Mouse (Mus musculus) stomach, embryonic 16.5 days (tissue): ENCODE results near the gene Tprkb. TPM values are rescaled to one million over a fixed set of nuclear protein-coding genes. Genes with fewer than 3 reads are reported as not detected.
"Not testable (repeated sequence)": the region's sequence is repeated elsewhere in the genome, so short reads cannot be mapped to it uniquely, and the experiment has no call there.

Experiments
- ATAC-seq: fragments of 200-750 bp; cut with Nextera tagmentation; 2 replicates; pipeline ENCODE4 v1.8.0; 2017; ENCODE audit warnings: moderate number of reproducible peaks, moderate TSS enrichment; ENCODE audit not compliant: insufficient read depth, low FRiP score
- H3K27ac ChIP-seq: fragments of 300-500 bp; sonication (generic); 2 replicates; pipeline ENCODE4 v1.5.1; 2014; ENCODE audit warnings: low read length
- H3K27me3 ChIP-seq: fragments of 300-500 bp; sonication (generic); 2 replicates; pipeline ENCODE4 v1.6.1; 2014; ENCODE audit warnings: low read length, control low read depth, mixed read lengths; ENCODE audit not compliant: control insufficient read depth, insufficient read depth
- H3K36me3 ChIP-seq: fragments of 300-500 bp; sonication (generic); 2 replicates; pipeline ENCODE4 v1.6.1; 2014; ENCODE audit warnings: low read length; ENCODE audit not compliant: control insufficient read depth, insufficient read depth
- H3K4me1 ChIP-seq: fragments of 300-500 bp; sonication (generic); 2 replicates; pipeline ENCODE4 v1.6.1; 2014; ENCODE audit warnings: low read length, control low read depth, mixed read lengths; ENCODE audit not compliant: control insufficient read depth, insufficient read depth
- H3K4me2 ChIP-seq: fragments of 300-500 bp; sonication (generic); 2 replicates; pipeline ENCODE4 v1.6.1; 2014; ENCODE audit warnings: low read depth, low read length, mixed read lengths
- H3K4me3 ChIP-seq: fragments of 300-500 bp; sonication (generic); replicated peaks from 2 replicates; pipeline ENCODE4 v1.5.1; 2014; ENCODE audit warnings: mild to moderate bottlenecking, low read length
- H3K9ac ChIP-seq: fragments of 300-500 bp; sonication (generic); 2 replicates; pipeline ENCODE4 v1.6.1; 2014; ENCODE audit warnings: low read length
- H3K9me3 ChIP-seq: fragments of 300-500 bp; sonication (generic); replicated peaks from 2 replicates; pipeline ENCODE4 v1.6.1; 2016; ENCODE audit warnings: low read length, control low read depth; ENCODE audit not compliant: control insufficient read depth
- WGBS: fragments of 180-500 bp; shearing (Covaris S2); extraction: QIAGEN DNeasy Blood & Tissue Kit; methylation state at CpG from one replicate; pipeline ENCODE4 v1.1.7; 2014; 5-methylcytosine and 5-hydroxymethylcytosine counted together
- polyA plus RNA-seq: library from polyadenylated mRNA; unstranded; fragments of >200 nt; fragmentation: Nextera tagmentation; extraction: Ambion mirVana; gene quantifications from 2 replicates; pipeline ENCODE4 v1.2.1, GENCODE M21; 2015

The Tprkb gene
- polyA plus RNA-seq, 1 experiment from 2014 or later: 30.8 TPM

DNA sequence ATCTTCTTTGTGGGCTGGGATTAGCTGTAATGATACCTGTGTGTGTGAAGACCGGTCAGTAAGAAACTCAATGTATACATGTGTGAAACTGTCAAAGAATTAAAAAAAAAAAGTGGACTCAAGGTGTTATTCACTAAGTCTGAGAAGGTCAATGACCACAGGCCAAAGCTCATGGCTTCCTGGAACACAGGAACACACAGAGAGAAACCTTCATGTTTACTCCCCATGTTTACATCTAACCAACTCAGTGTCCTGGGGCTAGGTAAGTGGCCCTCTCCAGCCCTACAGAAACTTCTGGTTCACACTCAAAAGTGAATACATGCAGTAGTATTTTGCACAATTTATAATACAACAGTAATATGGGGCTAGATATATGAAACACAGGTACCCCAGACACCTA lies 2.0 kb upstream of the Tprkb start:
- Histone ChIP-seq H3K4me1 (0 out of 2 replicates have a peak, but pooled peaks cover 3% of the 10 kb centered on the region), H3K4me2 (no peak overlapping the region), H3K9ac (no peak overlapping the region), H3K4me3 (no peak overlapping the region), H3K9me3 (no peaks in the 10 kb centered on the region), H3K27ac (no peak overlapping the region), H3K27me3 (no peaks in the 10 kb centered on the region), H3K36me3 (no peaks in the 10 kb centered on the region)
- 97% methylated on average over 1 of the region's 1 CpGs for WGBS
- ATAC-seq: no peak

DNA sequence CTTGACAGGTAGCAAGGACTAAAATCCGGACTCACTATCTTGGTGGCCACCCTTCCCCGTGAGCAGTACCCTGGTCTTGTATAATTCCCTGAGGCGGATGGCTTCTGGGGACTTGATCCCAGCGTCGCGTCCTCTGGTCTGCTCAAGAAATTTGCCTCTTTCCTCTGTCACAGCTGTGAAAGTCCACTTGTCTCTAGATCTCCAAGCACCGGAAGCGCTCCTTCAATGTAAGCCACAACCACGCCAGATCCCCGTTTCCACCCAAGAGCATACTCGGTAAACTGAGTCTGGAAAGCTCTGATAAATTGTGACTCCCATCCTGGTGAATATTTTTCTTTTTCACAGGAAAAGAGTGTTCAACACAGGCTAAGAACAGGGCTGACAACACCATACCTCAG lies 3.5 kb downstream of the Tprkb start:
- Histone ChIP-seq H3K4me3 (peak overlapping the region; percentile 72), H3K9me3 (no peaks in the 10 kb centered on the region), H3K9ac (peak overlapping the region; percentile 83), H3K36me3 (no peaks in the 10 kb centered on the region), H3K4me1 (peaks cover 12% of the 10 kb centered on the region), H3K4me2 (peak overlapping the region; percentile 87), H3K27me3 (no peaks in the 10 kb centered on the region), H3K27ac (peak overlapping the region; percentile 92)
- ATAC-seq: no peak
- WGBS: 3% methylated on average over 11 of the region's 11 CpGs

DNA sequence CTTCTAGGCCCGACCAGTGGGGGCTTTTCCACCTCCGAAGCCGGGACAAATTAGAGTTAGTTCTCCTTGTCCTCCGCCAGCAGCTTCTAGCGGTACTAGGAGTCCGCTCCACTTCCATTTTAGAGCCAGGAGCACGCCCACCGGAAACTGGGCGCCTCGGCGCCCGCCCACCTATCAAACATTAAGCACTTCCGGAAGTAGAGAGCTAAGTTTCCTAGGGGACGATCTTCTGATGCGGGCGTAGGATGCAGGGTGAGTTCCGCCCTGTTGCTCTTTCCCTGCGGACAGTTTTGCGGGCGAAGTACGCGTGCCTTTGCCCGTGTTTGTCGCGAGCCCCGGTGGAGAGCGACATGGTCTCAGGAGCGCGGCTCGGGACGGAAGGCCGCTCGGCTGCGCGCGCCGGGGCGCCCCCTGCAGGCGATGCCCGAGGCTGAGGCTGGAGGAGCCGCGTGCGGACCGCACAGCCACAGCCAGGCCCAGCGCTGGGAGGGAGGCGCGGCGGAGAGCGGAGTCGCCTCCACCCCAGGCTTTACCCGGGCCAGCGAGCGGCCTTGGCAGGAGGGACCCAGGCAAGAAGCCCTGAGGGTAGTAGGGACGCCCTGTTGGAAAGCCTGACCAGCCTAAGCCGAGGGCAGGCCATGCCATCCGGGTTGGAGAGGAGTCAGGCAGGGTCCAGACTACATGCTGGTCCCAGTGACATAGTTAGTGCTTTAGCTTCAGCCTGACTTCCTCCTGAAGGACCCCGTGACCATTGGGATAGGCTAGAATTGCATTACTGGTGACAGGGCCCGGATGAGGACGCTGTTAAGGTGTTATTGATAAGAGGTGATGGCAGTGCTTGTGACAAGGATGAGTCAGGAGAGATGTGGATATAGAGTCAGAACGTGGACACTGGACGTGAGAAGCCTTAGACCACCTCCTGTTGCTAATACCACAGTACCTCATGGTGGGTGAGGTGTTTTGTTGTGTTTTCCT lies 4.2 kb downstream of the Tprkb start, which contains the start of gene Nat8f1:
Nat8f1 (minus strand) TSS at position 149 of the 975 bp plus-strand sequence.
- H3K27ac ChIP-seq: peak within 1 kb of the TSS; percentile 92
- not testable (repeated sequence) for H3K27me3 ChIP-seq, H3K36me3 ChIP-seq, H3K9me3 ChIP-seq
- peak within 1 kb of the TSS; percentile 83 for H3K9ac ChIP-seq
- peak within 1 kb of the TSS; percentile 87 for H3K4me2 ChIP-seq
- peak within 1 kb of the TSS; percentile 72 for H3K4me3 ChIP-seq
- under 1% methylated on average over 61 of the region's 61 CpGs for whole genome bisulfite sequencing
- peak; percentile 96 for ATAC-seq
- H3K4me1 ChIP-seq: peaks cover 12% of the 10 kb centered on the region

DNA sequence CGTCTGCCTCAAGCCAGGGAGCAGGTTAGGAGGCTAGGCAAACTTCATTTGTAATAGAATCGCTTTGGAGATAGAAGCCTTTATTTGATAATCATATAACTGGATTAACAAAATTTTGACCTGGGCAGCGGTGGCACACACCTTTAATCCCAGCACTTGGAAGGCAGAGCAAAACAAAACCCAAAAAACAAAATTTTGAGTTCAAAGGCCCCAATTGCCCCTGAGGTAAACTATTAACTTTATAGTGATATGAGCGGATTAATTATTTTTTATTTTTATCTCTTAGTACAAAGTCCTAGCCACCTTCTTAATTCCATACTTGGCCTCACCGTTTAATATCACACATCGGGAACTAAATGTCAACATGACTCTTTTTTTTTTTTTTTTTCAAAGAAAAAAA lies 4.9 kb downstream of the Tprkb start:
- no peak overlapping the region for H3K27ac ChIP-seq
- H3K27me3 ChIP-seq: no peaks in the 10 kb centered on the region
- peak overlapping the region; percentile 72 for H3K4me3 ChIP-seq
- peak overlapping the region; percentile 83 for H3K9ac ChIP-seq
- H3K9me3 ChIP-seq: no peaks in the 10 kb centered on the region
- H3K4me1 ChIP-seq: peaks cover 12% of the 10 kb centered on the region
- ATAC-seq: no peak
- WGBS: 72% methylated on average over 6 of the region's 6 CpGs
- H3K36me3 ChIP-seq: no peaks in the 10 kb centered on the region
- peak overlapping the region; percentile 58 for H3K4me2 ChIP-seq

DNA sequence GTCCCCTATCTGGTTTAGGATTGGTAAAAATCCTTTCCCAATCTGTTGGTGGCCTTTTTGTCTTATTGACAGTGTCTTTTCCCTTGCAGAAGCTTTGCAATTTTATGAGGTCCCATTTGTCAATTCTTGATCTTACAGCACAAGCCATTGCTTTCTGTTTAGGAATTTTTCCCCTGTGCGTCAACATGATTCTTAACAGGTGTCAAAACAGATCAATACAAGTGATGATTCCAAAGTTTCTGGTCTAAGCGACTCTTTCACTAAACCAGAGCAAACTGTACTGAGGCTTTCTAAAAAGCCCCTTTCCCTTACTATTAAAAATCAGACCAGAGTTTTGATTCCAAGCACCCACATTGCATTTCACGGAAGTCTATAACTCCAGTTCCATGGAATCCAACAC lies 6.7 kb downstream of the Tprkb start:
- H3K4me3 ChIP-seq, H3K27ac ChIP-seq, H3K27me3 ChIP-seq, H3K4me2 ChIP-seq, H3K9me3 ChIP-seq, ATAC-seq, H3K36me3 ChIP-seq, H3K9ac ChIP-seq: not testable (repeated sequence)
- H3K4me1 ChIP-seq: peaks cover 12% of the 10 kb centered on the region
- 91% methylated on average over 3 of the region's 3 CpGs for WGBS

GRCm38 (mm10) chr6:85919401-85919800 lies 7.7 kb downstream of the Tprkb start:
- no peaks in the 10 kb centered on the region for H3K9me3 ChIP-seq
- H3K4me1 ChIP-seq: peaks cover 11% of the 10 kb centered on the region
- no peak overlapping the region for H3K4me2 ChIP-seq
- no peaks in the 10 kb centered on the region for H3K27me3 ChIP-seq
- no peak for ATAC-seq
- no peak overlapping the region for H3K4me3 ChIP-seq
- WGBS: 91% methylated on average over 4 of the region's 4 CpGs
- no peaks in the 10 kb centered on the region for H3K36me3 ChIP-seq
- H3K9ac ChIP-seq: no peak overlapping the region
- H3K27ac ChIP-seq: no peak overlapping the region

DNA sequence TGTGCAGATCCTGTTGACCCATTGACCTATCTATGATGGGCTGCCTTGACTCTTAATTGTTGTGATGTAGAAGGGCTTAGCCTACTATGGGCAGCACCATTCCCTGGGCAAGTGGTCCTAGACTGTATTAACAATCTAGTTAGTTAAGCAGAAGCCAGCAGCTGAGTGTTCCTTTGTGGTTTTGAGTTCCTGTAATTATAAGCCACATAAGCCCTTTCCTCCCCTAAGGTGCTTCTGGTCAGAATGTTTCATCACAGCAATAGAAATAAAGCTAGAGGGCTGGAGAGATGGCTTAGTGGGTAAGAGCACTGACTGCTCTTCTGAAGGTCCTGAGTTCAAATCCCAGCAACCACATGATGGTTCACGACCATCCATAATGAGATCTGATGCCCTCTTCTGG lies 12.0 kb downstream of the Tprkb start:
- H3K9me3 ChIP-seq: no peaks in the 10 kb centered on the region
- H3K9ac ChIP-seq: no peak overlapping the region
- ATAC-seq: no peak
- 83% methylated on average over 1 of the region's 1 CpGs for WGBS
- peaks cover 3% of the 10 kb centered on the region; the same call in 1 of the 2 replicates for H3K36me3 ChIP-seq
- no peaks in the 10 kb centered on the region for H3K4me1 ChIP-seq
- H3K27ac ChIP-seq: no peak overlapping the region
- no peak overlapping the region for H3K4me2 ChIP-seq
- H3K4me3 ChIP-seq: no peak overlapping the region
- no peaks in the 10 kb centered on the region for H3K27me3 ChIP-seq

GRCm38 (mm10) chr6:85926709-85927108 lies 15.0 kb downstream of the Tprkb start:
- Histone ChIP-seq H3K27me3 (no peaks in the 10 kb centered on the region), H3K4me3 (no peak overlapping the region), H3K27ac (no peak overlapping the region), H3K36me3 (peaks cover 14% of the 10 kb centered on the region; the same call in 1 of the 2 replicates), H3K9me3 (no peaks in the 10 kb centered on the region), H3K4me1 (no peaks in the 10 kb centered on the region), H3K9ac (no peak overlapping the region), H3K4me2 (no peak overlapping the region)
- WGBS: 85% methylated on average over 1 of the region's 1 CpGs
- no peak for ATAC-seq
